Mouse (Mus musculus) olfactory bulb, adult 2 months (tissue): Measurements from ENCODE around the gene Nfat5. TPM values are rescaled to one million over a fixed set of nuclear protein-coding genes. Genes with fewer than 3 reads are reported as not detected.

Experiments
- H3K27ac ChIP-seq: fragments of 200-500 bp; 2 replicates; pipeline ENCODE4 v1.5.1; 2012; ENCODE audit warnings: low read depth, low read length; ENCODE audit not compliant: insufficient read depth
- H3K4me1 ChIP-seq: fragments of 200-500 bp; 2 replicates; pipeline ENCODE4 v1.6.1; 2012; ENCODE audit warnings: low read length; ENCODE audit not compliant: control insufficient read depth, insufficient read depth
- H3K4me3 ChIP-seq: fragments of 200-500 bp; 2 replicates; pipeline ENCODE4 v1.5.1; 2012; ENCODE audit warnings: mild to moderate bottlenecking, low read depth, low read length, moderate library complexity; ENCODE audit not compliant: insufficient read depth
- CTCF ChIP-seq: fragments of 200-500 bp; IDR thresholded peaks from 2 replicates; pipeline ENCODE4 v1.5.1; 2012; ENCODE audit warnings: low read depth, mild to moderate bottlenecking, low read length, moderate library complexity; ENCODE audit not compliant: insufficient read depth
- POLR2A ChIP-seq: fragments of 200-500 bp; IDR thresholded peaks from 2 replicates; pipeline ENCODE4 v1.6.1; 2012; ENCODE audit warnings: mild to moderate bottlenecking, low read depth, low read length, moderate library complexity; ENCODE audit not compliant: insufficient read depth
- WGBS: fragments of 180-500 bp; shearing (Covaris S2); methylation state at CpG from one replicate; pipeline ENCODE4 v1.1.7; 2018; 5-methylcytosine and 5-hydroxymethylcytosine counted together
- polyA plus RNA-seq: library from polyadenylated mRNA; stranded (reverse); fragments of >200 nt; gene quantifications from 2 replicates; pipeline ENCODE4 v1.2.4, GENCODE M21; 2012; ENCODE audit warnings: low replicate concordance; ENCODE audit not compliant: missing spikeins, insufficient read depth, insufficient read length

Nfat5 gene
- 64.6 and 239 TPM in 2 replicates for polyA plus RNA-seq

DNA sequence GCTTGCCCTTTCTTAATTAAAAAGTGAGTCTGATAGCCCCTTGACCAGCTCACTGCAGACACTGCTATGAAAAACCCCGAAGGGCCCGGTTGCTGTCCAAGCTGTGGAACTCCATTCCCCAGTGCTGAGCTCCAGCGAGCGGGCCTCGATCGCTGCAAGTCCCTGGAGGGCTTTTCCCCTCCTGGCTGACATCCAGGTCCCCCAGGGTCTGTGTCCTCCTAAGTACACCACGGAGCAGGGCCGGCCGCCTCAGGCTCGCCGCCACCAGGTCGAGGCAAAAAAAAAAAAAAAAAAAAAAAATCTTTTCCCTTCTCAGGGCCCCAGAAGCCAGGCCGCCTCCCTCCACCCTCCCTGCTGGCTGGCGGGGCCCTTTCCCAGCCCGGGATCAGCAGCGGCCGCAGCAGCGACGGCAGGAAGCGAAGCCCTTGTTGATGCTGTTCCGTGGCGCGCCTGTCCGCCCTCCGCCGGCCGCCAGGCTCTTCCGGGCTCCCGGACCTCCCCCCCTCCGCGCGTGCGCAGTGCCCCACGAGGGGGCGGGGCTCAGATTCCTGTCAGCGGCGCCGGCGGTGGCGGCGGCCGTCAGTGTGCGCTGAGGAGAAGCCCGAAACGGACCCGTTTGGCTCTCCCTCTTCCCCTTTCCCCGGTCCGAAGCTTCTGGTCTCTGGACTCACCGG is at the start of gene Nfat5:
Nfat5 (plus strand) TSS at position 543 of the 674 bp plus-strand sequence.
- TF ChIP-seq CTCF = no peak; the same call in 1 of the 2 replicates
- peak; percentile 97 for TF ChIP-seq POLR2A
- H3K27ac ChIP-seq = peak within 1 kb of the TSS; percentile 99
- H3K4me1 ChIP-seq = no peaks in the 10 kb centered on the region
- WGBS = under 1% methylated on average over 49 of the region's 49 CpGs
- H3K4me3 ChIP-seq = peak within 1 kb of the TSS; percentile 97

GRCm38 (mm10) chr8:107244218-107244617 is 49.1 kb upstream of the Nfat5 start:
- TF ChIP-seq CTCF (no peak), POLR2A (no peak)
- 58% methylated on average over 8 of the region's 8 CpGs for WGBS
- no peaks in the 10 kb centered on the region for H3K4me1 ChIP-seq
- no peak overlapping the region for H3K27ac ChIP-seq
- H3K4me3 ChIP-seq = no peak overlapping the region

DNA sequence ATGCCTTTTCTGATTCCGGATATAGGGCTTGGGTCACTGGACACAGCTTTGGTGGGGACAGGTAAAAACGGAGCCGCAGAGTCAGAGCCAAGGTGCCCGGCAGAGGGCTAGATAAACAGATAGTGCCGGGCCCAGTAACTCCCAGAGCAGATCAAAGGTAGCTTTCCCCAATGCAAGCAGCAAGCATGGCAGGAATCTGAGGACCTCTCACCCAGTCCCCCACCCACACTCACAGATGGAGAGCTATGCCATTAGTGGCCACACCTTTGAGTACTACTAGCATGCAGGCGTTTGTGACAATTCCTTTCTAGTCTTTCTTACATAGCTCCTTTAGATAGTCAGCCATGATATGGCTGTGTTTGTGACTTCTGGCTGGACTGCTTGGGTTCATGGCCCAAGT is 44.8 kb upstream of the Nfat5 start:
- no peaks in the 10 kb centered on the region for H3K4me1 ChIP-seq
- WGBS = 87% methylated on average over 6 of the region's 6 CpGs
- no peak overlapping the region for H3K4me3 ChIP-seq
- no peak overlapping the region for H3K27ac ChIP-seq
- TF ChIP-seq CTCF (no peak), POLR2A (no peak)

- TF ChIP-seq POLR2A (no peak), CTCF (no peak)
- peaks cover 8% of the 10 kb centered on the region for H3K4me1 ChIP-seq
- no peak overlapping the region for H3K4me3 ChIP-seq
- H3K27ac ChIP-seq = no peak overlapping the region
- 87% methylated on average over 5 of the region's 5 CpGs for WGBS
Measured at GRCm38 (mm10) chr8:107251481-107252104, 41.7 kb upstream of the Nfat5 start.

GRCm38 (mm10) chr8:107253121-107253520 is 40.1 kb upstream of the Nfat5 start:
- Histone ChIP-seq H3K4me1 (peaks cover 8% of the 10 kb centered on the region), H3K27ac (no peak overlapping the region), H3K4me3 (no peak overlapping the region)
- WGBS = 79% methylated on average over 6 of the region's 6 CpGs
- TF ChIP-seq POLR2A = no peak
- no peak for TF ChIP-seq CTCF

DNA sequence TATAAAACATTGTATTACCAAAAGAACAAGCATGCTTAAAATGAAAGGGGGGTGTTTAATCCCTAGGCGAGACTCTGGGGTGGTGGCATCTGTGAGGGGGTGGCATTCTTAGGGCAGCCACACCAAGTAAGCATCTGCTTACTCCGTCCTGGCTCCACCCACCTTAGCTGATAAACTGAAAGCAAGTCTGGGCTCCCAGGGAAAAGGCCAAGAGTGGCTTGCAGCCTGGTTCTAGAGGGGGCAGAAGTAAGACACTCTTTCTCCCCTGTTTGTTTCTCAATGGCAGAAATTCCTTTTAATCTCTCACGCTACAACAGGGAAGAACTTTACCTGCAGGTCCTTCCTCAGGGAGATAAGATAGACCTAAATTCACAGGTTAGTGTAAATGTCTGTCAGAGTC is 38.9 kb upstream of the Nfat5 start:
- H3K27ac ChIP-seq = no peak overlapping the region
- 46% methylated on average over 3 of the region's 3 CpGs for WGBS
- H3K4me1 ChIP-seq = peaks cover 8% of the 10 kb centered on the region
- no peak overlapping the region for H3K4me3 ChIP-seq
- TF ChIP-seq POLR2A = no peak
- no peak for TF ChIP-seq CTCF

- Histone ChIP-seq H3K4me3 (no peak overlapping the region), H3K27ac (no peak overlapping the region; the same call in 1 of the 2 replicates), H3K4me1 (peaks cover 8% of the 10 kb centered on the region)
- WGBS = 57% methylated on average over 11 of the region's 11 CpGs
- TF ChIP-seq POLR2A = no peak
- no peak for TF ChIP-seq CTCF
Measured at GRCm38 (mm10) chr8:107254951-107255457, 38.3 kb upstream of the Nfat5 start.

DNA sequence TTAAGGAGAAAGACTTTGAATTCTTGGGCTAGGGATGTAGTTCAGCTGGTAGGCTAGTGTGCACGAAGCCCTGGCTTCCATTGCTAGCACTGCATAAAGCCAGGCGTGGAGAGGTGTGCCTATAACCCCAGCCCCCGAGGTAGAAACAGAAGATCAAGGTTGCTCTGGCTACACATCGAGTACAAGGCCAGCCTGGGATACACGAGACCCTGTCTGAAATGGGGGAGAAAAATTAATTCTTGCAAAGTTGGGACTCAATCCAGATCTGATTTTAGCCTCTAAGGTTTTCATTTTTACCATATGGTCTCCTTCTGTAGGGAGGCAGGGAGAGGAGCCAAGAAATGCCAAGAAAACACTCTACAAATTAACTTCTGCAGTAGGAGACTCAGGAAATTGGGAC is 36.0 kb upstream of the Nfat5 start:
- WGBS = 87% methylated on average over 5 of the region's 5 CpGs
- TF ChIP-seq CTCF (no peak), POLR2A (no peak)
- H3K27ac ChIP-seq = no peak overlapping the region
- peaks cover 8% of the 10 kb centered on the region for H3K4me1 ChIP-seq
- H3K4me3 ChIP-seq = no peak overlapping the region

- 90% methylated on average over 6 of the region's 6 CpGs for WGBS
- Histone ChIP-seq H3K4me1 (peaks cover 2% of the 10 kb centered on the region), H3K27ac (no peak overlapping the region), H3K4me3 (no peak overlapping the region)
- no peak for TF ChIP-seq POLR2A
- TF ChIP-seq CTCF = no peak
Measured at GRCm38 (mm10) chr8:107260120-107260519, 33.1 kb upstream of the Nfat5 start.
